Mouse (Mus musculus) stomach, postnatal 0 days (tissue): ENCODE data around the gene Ifnl3.

Experiments
- CTCF ChIP-seq: IDR thresholded peaks from 2 replicates; pipeline ENCODE4 v1.5.1; 2016; ENCODE audit warnings: antibody characterized with exemption, low read depth, mild to moderate bottlenecking, moderate library complexity
- EP300 ChIP-seq: optimal IDR thresholded peaks from 2 replicates; pipeline ENCODE3; 2016; ENCODE audit warnings: antibody characterized with exemption

GRCm38 (mm10) chr7:28553076-28553475 is 30.4 kb downstream of the Ifnl3 start:
- no peak for TF ChIP-seq CTCF
- TF ChIP-seq EP300: no peak
